Comparison of ENCODE assay signal across 17 mouse cellular contexts in genomic region chr4:47300701-47301100, GRCm38 (mm10). TPM values are rescaled to one million over a fixed set of nuclear protein-coding genes. Genes with fewer than 3 reads are reported as not detected.
DNase-seq lines count a peak whose midpoint lies in the region; ATAC-seq lines count a peak whose summit lies in the region.
"Had no signal": no experiment of that assay in that cellular context is flagged by ENCODE, and none has a peak within 500 bp of the region (broad histone marks: within the 10 kb centered on the region; RNA-seq: fewer than 3 reads in every experiment).

No protein-coding gene starts in this region.

- no peak overlapping the region for H3K9ac ChIP-seq in hindbrain, embryonic 12.5 days
- no peak overlapping the region for H3K9ac ChIP-seq in forebrain, embryonic 12.5 days
- H3K9ac ChIP-seq: embryonic facial prominence, embryonic 12.5 days had no signal

- H3K4me1 ChIP-seq in hindbrain, embryonic 12.5 days: 0 out of 2 replicates have a peak, but pooled peaks cover 2% of the 10 kb centered on the region
- H3K4me1 ChIP-seq in forebrain, embryonic 12.5 days: no peaks in the 10 kb centered on the region
- H3K4me1 ChIP-seq: embryonic facial prominence, embryonic 12.5 days had no signal

- DNase-seq in 3134 (ENCODE audit: extremely low read depth, insufficient read length, low spot score) (peak; percentile 68), 416B (ENCODE audit: low read depth) (peak; percentile 60), NIH3T3 (ENCODE audit: low read depth) (peak; percentile 37)
- DNase-seq: adrenal gland, adult 2 months; adrenal gland, postnatal 10 days; adrenal gland, postnatal 25 days; cerebellum, adult 11-12 months; cerebellum, adult 2 months; cerebellum, adult 9-10 months; cerebellum, postnatal 10 days; cerebellum, postnatal 25 days had no signal

- no peak for ATAC-seq in hindbrain, embryonic 12.5 days (ENCODE audit: low FRiP score)
- ATAC-seq in forebrain, embryonic 12.5 days (ENCODE audit: low FRiP score): no peak
- ATAC-seq: forebrain, embryonic 14.5 days; forebrain, embryonic 16.5 days had no signal

- H3K27me3 ChIP-seq in hindbrain, embryonic 12.5 days: no peaks in the 10 kb centered on the region
- no peaks in the 10 kb centered on the region for H3K27me3 ChIP-seq in forebrain, embryonic 12.5 days
- H3K27me3 ChIP-seq: embryonic facial prominence, embryonic 12.5 days had no signal

- no peak overlapping the region for H3K4me3 ChIP-seq in hindbrain, embryonic 12.5 days
- H3K4me3 ChIP-seq in forebrain, embryonic 12.5 days (replicated peaks): no peak overlapping the region
- H3K4me3 ChIP-seq: embryonic facial prominence, embryonic 10.5 days; embryonic facial prominence, embryonic 12.5 days had no signal

- H3K27ac ChIP-seq in hindbrain, embryonic 12.5 days: no peak overlapping the region
- H3K27ac ChIP-seq in forebrain, embryonic 12.5 days: no peak overlapping the region
- H3K27ac ChIP-seq: embryonic facial prominence, embryonic 10.5 days; embryonic facial prominence, embryonic 12.5 days had no signal

- H3K4me2 ChIP-seq in hindbrain, embryonic 12.5 days (replicated peaks): no peak overlapping the region
- no peak overlapping the region for H3K4me2 ChIP-seq in forebrain, embryonic 12.5 days
- H3K4me2 ChIP-seq: embryonic facial prominence, embryonic 12.5 days had no signal

- 83% methylated on average over 2 of the region's 2 CpGs for WGBS in hindbrain, embryonic 12.5 days
- 92% methylated on average over 2 of the region's 2 CpGs for WGBS in forebrain, embryonic 12.5 days

- H3K36me3 ChIP-seq in hindbrain, embryonic 12.5 days: no peaks in the 10 kb centered on the region
- no peaks in the 10 kb centered on the region for H3K36me3 ChIP-seq in forebrain, embryonic 12.5 days (replicated peaks)
- H3K36me3 ChIP-seq: embryonic facial prominence, embryonic 10.5 days; embryonic facial prominence, embryonic 12.5 days had no signal

- 0 out of 2 replicates have a peak, but pooled peaks cover 6% of the 10 kb centered on the region for H3K9me3 ChIP-seq in hindbrain, embryonic 12.5 days (replicated peaks)
- H3K9me3 ChIP-seq in forebrain, embryonic 12.5 days: no peaks in the 10 kb centered on the region

RNA-seq across cellular contexts. Expression of gene Tgfbr1, which starts 52.3 kb away (rescaled TPM):
- 96.7 and 102 TPM in 2 replicates for polyA plus RNA-seq in hindbrain, embryonic 12.5 days (2016; fragmentation: Nextera tagmentation; extraction: Ambion mirVana)
- polyA plus RNA-seq in forebrain, embryonic 12.5 days (2016; fragmentation: Nextera tagmentation; extraction: Ambion mirVana): 99.1 and 103 TPM in 2 replicates
